Comparison of ENCODE assay signal across 30 mouse cellular contexts in genomic region chr2:31943011-31943410, GRCm38 (mm10). TPM values are rescaled to one million over a fixed set of nuclear protein-coding genes. Genes with fewer than 3 reads are reported as not detected.
"Had no signal": no experiment of that assay in that cellular context is flagged by ENCODE, and none has a peak within 500 bp of the region (broad histone marks: within the 10 kb centered on the region; RNA-seq: fewer than 3 reads in every experiment).

No protein-coding gene starts in this region.

- H3K4me1 ChIP-seq: embryonic facial prominence, embryonic 12.5 days; embryonic facial prominence, embryonic 13.5 days; embryonic facial prominence, embryonic 15.5 days; forebrain, embryonic 10.5 days; forebrain, embryonic 12.5 days; forebrain, embryonic 13.5 days; forebrain, embryonic 15.5 days had no signal

- H3K4me2 ChIP-seq: embryonic facial prominence, embryonic 12.5 days; embryonic facial prominence, embryonic 13.5 days; embryonic facial prominence, embryonic 15.5 days; forebrain, embryonic 12.5 days; forebrain, embryonic 13.5 days; forebrain, embryonic 15.5 days had no signal

- H3K27ac ChIP-seq: embryonic facial prominence, embryonic 10.5 days; embryonic facial prominence, embryonic 12.5 days; embryonic facial prominence, embryonic 13.5 days; embryonic facial prominence, embryonic 15.5 days; forebrain, embryonic 10.5 days; forebrain, embryonic 12.5 days; forebrain, embryonic 13.5 days; forebrain, embryonic 15.5 days; gastrocnemius, adult 2 months; heart, adult 2 months had no signal

- ATAC-seq: forebrain, embryonic 13.5 days; forebrain, embryonic 14.5 days; forebrain, embryonic 15.5 days; forebrain, embryonic 16.5 days; forebrain, postnatal 0 days had no signal

- H3K9me3 ChIP-seq: embryonic facial prominence, embryonic 10.5 days; embryonic facial prominence, embryonic 12.5 days; embryonic facial prominence, embryonic 13.5 days; embryonic facial prominence, embryonic 15.5 days; forebrain, embryonic 10.5 days; forebrain, embryonic 12.5 days; forebrain, embryonic 13.5 days; forebrain, embryonic 15.5 days had no signal

- H3K27me3 ChIP-seq: embryonic facial prominence, embryonic 13.5 days; embryonic facial prominence, embryonic 15.5 days; forebrain, embryonic 12.5 days; forebrain, embryonic 15.5 days had no signal

- H3K4me3 ChIP-seq: embryonic facial prominence, embryonic 10.5 days; embryonic facial prominence, embryonic 12.5 days; embryonic facial prominence, embryonic 13.5 days; embryonic facial prominence, embryonic 15.5 days; erythroblast, embryonic 14.5 days; forebrain, embryonic 10.5 days; forebrain, embryonic 12.5 days; forebrain, embryonic 13.5 days; forebrain, embryonic 15.5 days; gastrocnemius, adult 2 months; heart, adult 2 months had no signal

- H3K36me3 ChIP-seq: embryonic facial prominence, embryonic 10.5 days; embryonic facial prominence, embryonic 12.5 days; embryonic facial prominence, embryonic 13.5 days; embryonic facial prominence, embryonic 15.5 days; forebrain, embryonic 10.5 days; forebrain, embryonic 12.5 days; forebrain, embryonic 15.5 days had no signal

- DNase-seq: cerebellum, adult 2 months; cerebellum, adult 8-10 months; cerebellum, adult 9-10 months; cerebellum, adult 9-11 months; cerebellum, postnatal 10 days; cerebellum, postnatal 14 days; cerebellum, postnatal 25 days; cerebellum, postnatal 36 days; embryo, embryonic 11 days; forebrain, postnatal 0 days; gastrocnemius, adult 2 months; gastrocnemius, postnatal 10 days; gastrocnemius, postnatal 14 days; gastrocnemius, postnatal 25 days; gastrocnemius, postnatal 36 days; heart, adult 11 months; heart, adult 18-20 months; heart, adult 2 months had no signal

- H3K9ac ChIP-seq: embryonic facial prominence, embryonic 12.5 days; embryonic facial prominence, embryonic 13.5 days; embryonic facial prominence, embryonic 15.5 days; forebrain, embryonic 12.5 days; forebrain, embryonic 13.5 days; forebrain, embryonic 15.5 days; forebrain, postnatal 0 days had no signal

RNA-seq across cellular contexts. Expression of gene Aif1l, which starts 6.9 kb away (rescaled TPM):
- total RNA-seq: granulocyte monocyte progenitor cell, adult 5-6 weeks had no signal
- polyA plus RNA-seq: erythroblast, embryonic 14.5 days had no signal

RNA-seq across cellular contexts. Expression of gene Lamc3, which starts 55.9 kb away (rescaled TPM):
- total RNA-seq: granulocyte monocyte progenitor cell, adult 5-6 weeks had no signal
- polyA plus RNA-seq: erythroblast, embryonic 14.5 days had no signal
